Mouse (Mus musculus) layer of hippocampus, adult 8-10 months (tissue): ENCODE measurements around the gene Klf14. TPM values are rescaled to one million over a fixed set of nuclear protein-coding genes. Genes with fewer than 3 reads are reported as not detected.
A peak's percentile ranks its signal among the peaks of the same experiment; 100 is the strongest.

Source experiments
- DNase-seq, 2 experiments: peaks; one replicate each; pipeline ENCODE4 v3.0.0; 2022; ENCODE audit warnings: low spot score in 2 of 2
- total RNA-seq, 4 experiments: library from RNA; stranded (reverse); gene quantifications; 2 replicates each; pipeline ENCODE4 v1.2.4; 2022

Klf14 gene
- total RNA-seq = under 1 TPM; 0.31 to 0.39 (median 0.36) TPM

DNA sequence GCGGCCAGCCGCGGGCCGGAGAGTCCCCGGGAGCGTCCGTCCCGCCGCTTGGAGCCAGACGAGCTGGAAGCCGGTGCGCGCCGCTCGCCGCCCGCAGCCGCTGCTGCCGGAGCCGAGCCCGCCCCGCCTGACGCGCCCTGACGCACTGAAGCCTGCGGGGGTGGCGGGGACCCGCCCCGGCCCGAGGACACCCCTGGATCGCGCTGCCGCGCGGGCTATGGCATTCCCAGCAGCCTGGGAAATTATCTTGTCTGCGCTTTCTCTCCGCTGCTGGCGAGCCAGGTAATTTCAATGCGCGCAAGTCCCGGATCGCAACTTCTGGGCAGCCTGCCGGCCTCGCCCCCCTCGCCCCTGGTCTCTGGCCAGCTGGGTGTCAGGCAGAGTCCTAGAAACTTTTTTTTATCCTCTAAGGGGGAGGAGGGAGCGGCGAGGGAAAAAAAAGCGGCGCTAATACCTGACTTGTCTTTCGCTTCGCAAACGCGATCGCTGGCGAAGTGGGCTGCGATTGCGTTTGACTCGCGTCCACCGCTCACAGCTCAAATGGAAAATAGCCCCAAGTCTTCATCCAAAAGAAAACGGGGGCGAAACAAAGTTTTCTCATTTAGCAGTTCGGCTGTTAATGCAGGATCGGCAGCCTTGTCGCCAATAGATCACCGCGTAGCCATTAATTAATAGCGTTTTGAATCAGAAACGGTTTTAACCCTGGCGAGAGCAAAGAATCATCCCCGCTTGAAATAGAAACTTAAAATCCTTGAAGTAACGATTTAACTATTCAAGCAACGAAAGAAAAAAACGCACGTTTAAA is at the start of gene Klf14:
Klf14 (minus strand) TSS at position 343 of the 805 bp plus-strand sequence.
- no peak for DNase-seq

DNA sequence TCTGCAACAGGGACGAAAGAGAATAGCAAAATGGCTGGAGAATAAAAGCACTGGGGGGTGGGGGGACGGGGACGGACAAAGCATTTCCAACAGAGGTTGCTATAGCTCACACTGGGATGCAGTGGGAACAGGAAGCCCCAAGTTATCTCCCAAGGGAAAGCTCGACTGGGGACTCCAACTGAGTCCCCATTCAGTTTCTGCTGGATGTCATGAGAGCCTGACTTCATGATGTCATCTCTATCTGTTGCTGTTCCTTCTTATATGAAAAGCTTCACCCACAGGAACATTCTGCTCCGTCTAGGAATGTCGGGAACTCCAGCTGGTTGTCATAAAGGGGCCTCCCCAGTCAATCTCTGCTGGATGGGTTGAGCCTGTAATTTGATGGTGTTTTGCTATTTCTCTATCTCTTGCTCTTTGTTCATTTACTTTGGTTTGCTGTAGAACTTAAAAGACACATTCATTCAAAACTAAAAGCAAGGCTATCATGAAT is 47.3 kb upstream of the Klf14 start:
- DNase-seq = no peak

GRCm38 (mm10) chr6:30986393-30986792 is 27.5 kb upstream of the Klf14 start:
- DNase-seq = no peak

GRCm38 (mm10) chr6:30983021-30983420 is 24.1 kb upstream of the Klf14 start:
- DNase-seq = no peak

GRCm38 (mm10) chr6:30982372-30982980 is 23.6 kb upstream of the Klf14 start:
- no peak for DNase-seq

- no peak for DNase-seq
These were observed 22.5 kb upstream of the Klf14 start for GRCm38 (mm10) chr6:30981351-30981750.

DNA sequence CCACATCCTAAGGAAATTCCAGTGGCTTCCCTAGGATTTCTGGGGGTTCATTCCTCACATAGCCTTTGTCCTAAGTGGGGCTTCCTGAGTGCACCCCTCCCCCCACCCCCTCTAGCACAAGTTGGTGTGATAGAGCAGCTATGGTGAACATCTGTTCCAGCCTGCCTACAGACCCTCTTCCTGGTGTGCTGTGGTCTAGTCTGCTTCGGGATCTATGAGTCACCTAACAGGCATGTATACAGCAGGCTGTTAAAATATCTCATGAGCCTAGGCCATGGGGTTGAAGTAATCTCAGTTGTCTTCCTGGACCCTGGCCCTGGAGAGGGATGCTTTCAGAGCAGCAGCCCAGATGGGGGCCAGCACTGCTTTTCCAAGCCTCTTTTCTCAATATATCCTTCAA is 19.7 kb upstream of the Klf14 start:
- DNase-seq = no peak

DNA sequence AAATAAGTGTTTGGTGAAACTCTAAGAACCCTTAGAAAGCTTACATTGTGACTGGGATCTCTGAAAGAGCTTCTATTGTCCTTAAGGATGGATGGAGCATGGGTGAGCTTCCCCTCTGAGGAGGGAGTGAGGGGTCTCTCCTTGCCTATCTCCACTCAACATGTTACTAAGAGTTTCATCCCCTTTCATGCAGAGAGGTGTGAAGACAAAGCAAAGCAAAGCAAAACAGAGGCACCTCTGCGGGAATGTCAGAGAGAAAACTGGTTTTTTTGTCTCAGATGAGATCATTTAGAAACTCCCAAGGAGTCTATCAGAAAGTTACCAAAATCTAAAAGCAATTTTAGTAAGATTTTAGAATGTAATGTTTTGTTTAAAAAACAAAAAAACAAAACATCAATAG is 13.2 kb upstream of the Klf14 start:
- DNase-seq = no peak

DNA sequence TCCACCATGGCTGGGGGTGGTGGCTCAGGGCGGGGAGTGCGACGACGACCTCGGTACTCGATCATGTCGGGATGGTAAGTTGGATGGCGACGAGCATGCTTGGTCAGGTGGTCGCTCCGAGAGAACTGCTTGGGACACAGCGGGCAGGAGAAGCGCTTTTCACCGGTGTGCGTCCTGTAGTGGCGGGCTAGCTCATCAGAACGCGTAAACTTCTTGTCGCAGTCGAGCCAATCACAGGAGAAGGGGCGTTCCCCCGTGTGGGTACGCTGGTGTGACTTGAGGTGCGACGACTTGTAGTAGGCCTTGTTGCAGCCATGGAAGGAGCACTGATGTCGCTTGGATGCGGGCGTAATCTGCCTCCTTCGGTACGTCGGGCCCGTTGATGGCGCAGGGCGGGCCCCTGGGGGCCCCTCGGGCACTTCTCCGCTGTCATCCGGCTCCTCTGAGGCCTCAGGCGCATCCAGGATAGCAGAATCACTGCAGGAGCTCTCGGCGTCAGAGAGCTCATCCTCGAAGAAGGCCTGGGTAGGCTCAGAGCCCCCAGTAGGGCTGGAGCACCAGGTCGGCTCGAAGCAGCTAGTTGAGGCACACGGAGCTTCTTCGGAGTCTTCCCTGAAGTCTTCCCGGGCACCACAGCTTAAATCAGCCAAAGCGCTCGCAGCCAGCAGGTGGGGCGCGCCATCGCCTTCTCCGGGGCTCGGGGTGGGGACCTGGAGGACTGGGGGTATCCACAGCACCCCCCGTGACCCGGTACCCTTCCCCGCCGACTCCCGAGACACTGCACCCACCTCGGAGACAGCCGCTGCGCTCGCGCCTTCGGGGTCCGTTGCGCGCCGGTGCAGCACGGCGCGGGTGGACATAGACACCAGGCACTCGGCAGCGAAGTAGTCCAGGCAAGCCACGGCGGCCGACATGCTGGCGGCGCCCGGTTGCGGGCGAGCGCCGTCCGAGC is 818 bp downstream of the Klf14 start:
- DNase-seq = no peak

DNA sequence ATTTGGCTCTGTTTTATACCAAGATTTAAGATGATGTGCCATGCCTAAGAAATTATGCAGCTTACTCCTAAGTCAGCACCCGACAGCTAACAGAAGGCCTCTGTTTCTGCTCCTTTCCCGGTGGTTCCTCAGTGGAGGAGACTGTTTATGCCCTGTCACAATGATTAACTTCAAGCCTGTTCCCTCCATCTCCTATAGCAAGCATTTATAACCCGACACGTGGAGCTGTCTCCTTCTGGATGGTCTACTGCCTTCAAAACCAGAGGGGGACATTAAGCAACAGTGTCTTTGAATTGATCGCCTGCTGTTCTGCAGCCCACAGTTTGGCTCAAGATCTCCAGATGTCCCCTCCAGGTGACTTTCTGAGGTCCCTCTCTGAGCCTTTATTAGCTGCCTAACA is 19.6 kb downstream of the Klf14 start:
- no peak for DNase-seq

DNA sequence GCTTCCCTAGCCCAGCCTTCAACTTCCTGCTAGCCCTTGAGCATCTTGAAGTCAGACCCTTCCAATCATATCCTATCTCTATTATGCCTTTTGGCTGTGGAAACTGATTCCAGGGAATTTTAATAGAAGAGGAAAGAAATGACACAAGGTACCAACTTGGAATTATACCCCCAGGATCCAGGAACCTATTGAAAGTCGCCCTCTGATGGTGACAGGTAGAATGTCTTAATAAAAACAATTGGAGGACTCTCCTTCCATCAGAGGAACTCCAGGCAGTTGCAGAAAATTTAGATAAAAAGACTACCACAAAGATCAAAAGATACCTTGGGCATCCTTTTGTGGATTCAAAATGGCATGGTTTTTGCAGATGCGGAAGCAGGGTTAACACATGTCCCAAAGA is 36.1 kb downstream of the Klf14 start:
- no peak for DNase-seq

- DNase-seq = no peak
These were observed 37.1 kb downstream of the Klf14 start for GRCm38 (mm10) chr6:30921826-30922225.

GRCm38 (mm10) chr6:30920834-30921675 is 37.8 kb downstream of the Klf14 start:
- DNase-seq = peak; percentile 6 to 31

DNA sequence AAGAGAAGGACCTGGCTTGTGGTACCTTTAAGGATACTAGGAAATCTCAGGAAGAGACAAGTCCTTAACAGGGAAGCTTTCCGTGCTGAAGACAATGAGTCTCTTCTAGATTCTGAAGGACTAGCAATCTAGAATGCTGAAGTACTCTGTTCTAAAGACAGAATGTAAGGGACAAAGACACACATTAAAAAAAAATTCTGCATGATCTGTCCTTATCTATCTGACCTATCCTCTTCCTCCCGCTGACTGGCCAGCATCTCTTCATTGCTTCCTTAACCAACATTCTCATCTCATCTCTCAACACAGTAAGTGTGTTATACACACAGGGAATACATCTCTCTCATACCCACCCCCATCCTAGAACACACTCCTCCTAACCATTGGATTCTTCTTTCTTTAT is 43.4 kb downstream of the Klf14 start, which contains the start of gene Tsga13:
Tsga13 (minus strand) TSS at position 101 of the 400 bp plus-strand sequence.
- DNase-seq = no peak

GRCm38 (mm10) chr6:30907970-30908369 is 50.9 kb downstream of the Klf14 start:
- peak; percentile 31 to 38 for DNase-seq

Other genes starting within 250 kb of the Klf14 start
- gene Mest, start 235.5 kb downstream of the Klf14 start, total RNA-seq = 10 to 100 TPM; 43.1 to 65.9 (median 50.6) TPM
- 10 to 100 TPM; 79.0 to 95.7 (median 83.9) TPM for gene Copg2, start 62.3 kb downstream of the Klf14 start, total RNA-seq
- under 1 TPM in 2 of 4 experiments, not detected in 2; 0.39 to 0.67 TPM for gene Tsga13, start 43.5 kb downstream of the Klf14 start, total RNA-seq